Mouse (Mus musculus): ENCODE measurements around the gene Asic2. TPM values are rescaled to one million over a fixed set of nuclear protein-coding genes. Genes with fewer than 3 reads are reported as not detected.

Gene Asic2
- polyA plus RNA-seq, 1 experiment: 0.08 TPM

- DNase-seq: no peak
- WGBS: 37% methylated on average over 10 of the region's 10 CpGs
- Histone ChIP-seq H3K4me1 (replicated peaks; ENCODE audit: control insufficient read depth, insufficient read depth, low read length) (no peaks in the 10 kb centered on the region), H3K4me3 (ENCODE audit: control insufficient read depth, insufficient read depth, low read length) (no peak overlapping the region), H3K36me3 (ENCODE audit: control insufficient read depth, insufficient read depth, low read length) (no peaks in the 10 kb centered on the region), H3K27me3 (ENCODE audit: control insufficient read depth, insufficient read depth, low read length) (no peaks in the 10 kb centered on the region), H3K27ac (ENCODE audit: control insufficient read depth, insufficient read depth, low read length) (no peak overlapping the region)
- no peak for TF ChIP-seq POLR2A (IDR thresholded peaks at IDR 0.05; ENCODE audit: control insufficient read depth, extremely low read depth, insufficient read depth, low read length, poor library complexity)
- TF ChIP-seq CTCF (IDR thresholded peaks at IDR 0.05; ENCODE audit: borderline replicate concordance, control insufficient read depth, extremely low read depth, insufficient read depth, low read length, poor library complexity): no peak
Observed at GRCm38 (mm10) chr11:81613869-81614620, 354.2 kb downstream of the Asic2 start.

GRCm38 (mm10) chr11:81612798-81613540 is 355.3 kb downstream of the Asic2 start:
- WGBS: 10% methylated on average over 17 of the region's 17 CpGs
- TF ChIP-seq POLR2A (IDR thresholded peaks at IDR 0.05; ENCODE audit: control insufficient read depth, extremely low read depth, insufficient read depth, low read length, poor library complexity) (no peak), CTCF (IDR thresholded peaks at IDR 0.05; ENCODE audit: borderline replicate concordance, control insufficient read depth, extremely low read depth, insufficient read depth, low read length, poor library complexity) (peak; percentile 71; the same call in 1 of the 2 replicates)
- peak; percentile 65 for DNase-seq
- Histone ChIP-seq H3K4me3 (ENCODE audit: control insufficient read depth, insufficient read depth, low read length) (no peak overlapping the region), H3K27ac (ENCODE audit: control insufficient read depth, insufficient read depth, low read length) (no peak overlapping the region), H3K4me1 (replicated peaks; ENCODE audit: control insufficient read depth, insufficient read depth, low read length) (no peaks in the 10 kb centered on the region), H3K36me3 (ENCODE audit: control insufficient read depth, insufficient read depth, low read length) (no peaks in the 10 kb centered on the region), H3K27me3 (ENCODE audit: control insufficient read depth, insufficient read depth, low read length) (no peaks in the 10 kb centered on the region)

GRCm38 (mm10) chr11:81611948-81612797 is 356.1 kb downstream of the Asic2 start:
- Histone ChIP-seq H3K4me3 (ENCODE audit: control insufficient read depth, insufficient read depth, low read length) (no peak overlapping the region), H3K36me3 (ENCODE audit: control insufficient read depth, insufficient read depth, low read length) (no peaks in the 10 kb centered on the region), H3K4me1 (replicated peaks; ENCODE audit: control insufficient read depth, insufficient read depth, low read length) (no peaks in the 10 kb centered on the region), H3K27me3 (ENCODE audit: control insufficient read depth, insufficient read depth, low read length) (no peaks in the 10 kb centered on the region), H3K27ac (ENCODE audit: control insufficient read depth, insufficient read depth, low read length) (no peak overlapping the region)
- no peak for DNase-seq
- no peak for TF ChIP-seq CTCF (IDR thresholded peaks at IDR 0.05; ENCODE audit: borderline replicate concordance, control insufficient read depth, extremely low read depth, insufficient read depth, low read length, poor library complexity)
- TF ChIP-seq POLR2A (IDR thresholded peaks at IDR 0.05; ENCODE audit: control insufficient read depth, extremely low read depth, insufficient read depth, low read length, poor library complexity): no peak
- WGBS: 22% methylated on average over 20 of the region's 20 CpGs

- 80% methylated on average over 5 of the region's 5 CpGs for WGBS
- no peak for DNase-seq
- H3K27ac ChIP-seq (ENCODE audit: control insufficient read depth, insufficient read depth, low read length): no peak overlapping the region
- no peaks in the 10 kb centered on the region for H3K36me3 ChIP-seq (ENCODE audit: control insufficient read depth, insufficient read depth, low read length)
- no peak overlapping the region for H3K4me3 ChIP-seq (ENCODE audit: control insufficient read depth, insufficient read depth, low read length)
- H3K27me3 ChIP-seq (ENCODE audit: control insufficient read depth, insufficient read depth, low read length): no peaks in the 10 kb centered on the region
- no peak for TF ChIP-seq POLR2A (IDR thresholded peaks at IDR 0.05; ENCODE audit: control insufficient read depth, extremely low read depth, insufficient read depth, low read length, poor library complexity)
- no peak for TF ChIP-seq CTCF (IDR thresholded peaks at IDR 0.05; ENCODE audit: borderline replicate concordance, control insufficient read depth, extremely low read depth, insufficient read depth, low read length, poor library complexity)
- H3K4me1 ChIP-seq (replicated peaks; ENCODE audit: control insufficient read depth, insufficient read depth, low read length): no peaks in the 10 kb centered on the region
Observed at GRCm38 (mm10) chr11:81610506-81610905, 357.8 kb downstream of the Asic2 start.

DNA sequence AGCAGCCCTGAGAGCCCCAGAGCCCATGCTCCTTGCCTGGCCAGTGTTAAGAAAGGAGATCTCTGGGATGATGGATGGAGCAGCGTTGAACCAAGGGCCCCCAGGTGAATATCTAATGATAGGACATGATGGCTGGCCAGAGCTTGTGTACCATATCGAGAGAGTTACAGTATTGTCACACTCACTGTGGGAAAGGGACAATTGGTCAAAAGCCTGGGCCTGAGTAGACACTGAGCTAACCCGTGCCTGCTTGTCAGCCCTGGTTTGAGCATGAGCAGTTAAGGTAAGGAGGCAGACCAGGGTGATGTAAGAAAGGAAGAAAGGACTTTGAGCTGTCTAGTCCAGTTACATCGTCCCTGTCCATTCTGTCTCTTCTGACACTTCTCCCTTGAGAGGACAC is 365.3 kb downstream of the Asic2 start:
- 80% methylated on average over 4 of the region's 4 CpGs for WGBS
- H3K4me1 ChIP-seq (replicated peaks; ENCODE audit: control insufficient read depth, insufficient read depth, low read length): no peaks in the 10 kb centered on the region
- TF ChIP-seq CTCF (IDR thresholded peaks at IDR 0.05; ENCODE audit: borderline replicate concordance, control insufficient read depth, extremely low read depth, insufficient read depth, low read length, poor library complexity) (no peak), POLR2A (IDR thresholded peaks at IDR 0.05; ENCODE audit: control insufficient read depth, extremely low read depth, insufficient read depth, low read length, poor library complexity) (no peak)

GRCm38 (mm10) chr11:81601736-81602135 is 366.5 kb downstream of the Asic2 start:
- TF ChIP-seq CTCF (IDR thresholded peaks at IDR 0.05; ENCODE audit: borderline replicate concordance, control insufficient read depth, extremely low read depth, insufficient read depth, low read length, poor library complexity) (no peak), POLR2A (IDR thresholded peaks at IDR 0.05; ENCODE audit: control insufficient read depth, extremely low read depth, insufficient read depth, low read length, poor library complexity) (no peak)
- no peaks in the 10 kb centered on the region for H3K36me3 ChIP-seq (ENCODE audit: control insufficient read depth, insufficient read depth, low read length)
- no peaks in the 10 kb centered on the region for H3K4me1 ChIP-seq (replicated peaks; ENCODE audit: control insufficient read depth, insufficient read depth, low read length)
- H3K27ac ChIP-seq (ENCODE audit: control insufficient read depth, insufficient read depth, low read length): no peak overlapping the region
- no peak overlapping the region for H3K4me3 ChIP-seq (ENCODE audit: control insufficient read depth, insufficient read depth, low read length)
- no peaks in the 10 kb centered on the region for H3K27me3 ChIP-seq (ENCODE audit: control insufficient read depth, insufficient read depth, low read length)
- no peak for DNase-seq
- WGBS: 89% methylated on average over 5 of the region's 5 CpGs

More for the DNA sequence above, 365.3 kb downstream of the Asic2 start:
- Histone ChIP-seq H3K27me3 (ENCODE audit: control insufficient read depth, insufficient read depth, low read length) (no peaks in the 10 kb centered on the region), H3K27ac (ENCODE audit: control insufficient read depth, insufficient read depth, low read length) (no peak overlapping the region), H3K36me3 (ENCODE audit: control insufficient read depth, insufficient read depth, low read length) (no peaks in the 10 kb centered on the region), H3K4me3 (ENCODE audit: control insufficient read depth, insufficient read depth, low read length) (no peak overlapping the region)
- no peak for DNase-seq
